Mouse (Mus musculus) hindbrain, embryonic 13.5 days (tissue): ENCODE measurements around the gene Rab1a. TPM values are rescaled to one million over a fixed set of nuclear protein-coding genes. Genes with fewer than 3 reads are reported as not detected.
"Not testable (repeated sequence)": the region's sequence is repeated elsewhere in the genome, so short reads cannot be mapped to it uniquely, and the experiment has no call there.

Source experiments
- ATAC-seq: fragments of 200-750 bp; cut with Nextera tagmentation; 2 replicates; pipeline ENCODE4 v1.8.0; 2017; ENCODE audit warnings: moderate TSS enrichment; ENCODE audit not compliant: low FRiP score
- H3K27ac ChIP-seq: fragments of 300-500 bp; sonication (generic); 2 replicates; pipeline ENCODE4 v1.5.1; 2015; ENCODE audit warnings: inconsistent platforms, mild to moderate bottlenecking, moderate library complexity
- H3K27me3 ChIP-seq: fragments of 300-500 bp; sonication (generic); 2 replicates; pipeline ENCODE4 v1.6.1; 2015; ENCODE audit warnings: mild to moderate bottlenecking, inconsistent platforms
- H3K36me3 ChIP-seq: fragments of 300-500 bp; sonication (generic); 2 replicates; pipeline ENCODE4 v1.6.1; 2015; ENCODE audit warnings: mild to moderate bottlenecking, inconsistent platforms
- H3K4me1 ChIP-seq: fragments of 300-500 bp; sonication (generic); replicated peaks from 2 replicates; pipeline ENCODE4 v1.6.1; 2015; ENCODE audit warnings: inconsistent platforms
- H3K4me2 ChIP-seq: fragments of 300-500 bp; sonication (generic); 2 replicates; pipeline ENCODE4 v1.6.1; 2015; ENCODE audit warnings: inconsistent platforms, mild to moderate bottlenecking, moderate library complexity
- H3K4me3 ChIP-seq: fragments of 300-500 bp; sonication (generic); 2 replicates; pipeline ENCODE4 v1.5.1; 2015; ENCODE audit warnings: mild to moderate bottlenecking, inconsistent platforms
- H3K9ac ChIP-seq: fragments of 300-500 bp; sonication (generic); 2 replicates; pipeline ENCODE4 v1.6.1; 2015; ENCODE audit warnings: mild to moderate bottlenecking, inconsistent platforms
- H3K9me3 ChIP-seq: fragments of 300-500 bp; sonication (generic); 2 replicates; pipeline ENCODE4 v1.6.1; 2016; ENCODE audit warnings: inconsistent platforms
- WGBS: fragments of 180-500 bp; shearing (Covaris S2); methylation state at CpG from one replicate; pipeline ENCODE4 v1.1.7; 2015; 5-methylcytosine and 5-hydroxymethylcytosine counted together
- polyA plus RNA-seq: library from polyadenylated mRNA; unstranded; fragments of >200 nt; fragmentation: Nextera tagmentation; extraction: Ambion mirVana; gene quantifications from 2 replicates; pipeline ENCODE4 v1.2.1, GENCODE M21; 2015

The Rab1a gene
- polyA plus RNA-seq, 1 experiment from 2014 or later = 313 TPM

DNA sequence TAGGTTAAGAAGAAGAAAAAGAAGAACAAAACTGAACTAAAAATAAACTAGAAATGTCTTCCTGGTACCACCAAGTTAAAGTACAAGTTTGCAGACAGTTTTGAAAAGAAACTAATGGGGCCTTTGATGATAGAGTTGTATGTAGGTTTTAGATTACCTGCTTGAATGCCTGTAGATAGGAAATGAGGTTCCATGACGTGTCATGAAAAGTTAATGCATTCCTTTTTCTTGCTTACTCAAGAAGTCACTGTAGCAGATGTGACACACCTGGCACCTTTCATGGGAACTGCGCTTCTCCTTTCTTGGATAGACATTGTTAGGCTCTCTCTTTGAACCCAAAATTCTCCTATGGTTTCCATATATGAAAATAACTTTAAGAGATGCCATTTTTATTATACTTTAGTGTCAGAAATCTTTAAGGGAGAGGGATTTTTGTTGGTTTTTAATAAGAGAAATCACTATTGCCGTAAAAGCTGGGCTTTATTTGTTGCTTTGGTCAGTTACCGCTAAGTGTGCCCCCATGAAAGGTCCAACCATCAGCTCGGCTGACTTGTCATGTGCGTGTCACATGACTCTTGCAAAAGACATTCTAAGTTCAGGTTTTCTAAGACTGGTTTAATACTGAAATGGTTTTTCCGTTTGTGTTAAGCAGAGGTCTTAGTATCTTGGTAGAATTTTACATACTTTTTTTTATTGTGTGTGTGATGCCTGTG is 1.2 kb downstream of the Rab1a start:
- H3K9ac ChIP-seq = peak overlapping the region; percentile 98
- no peaks in the 10 kb centered on the region for H3K36me3 ChIP-seq
- no peaks in the 10 kb centered on the region for H3K9me3 ChIP-seq
- H3K4me2 ChIP-seq = peak overlapping the region; percentile 85
- no peak for ATAC-seq
- peak overlapping the region; percentile 97 for H3K4me3 ChIP-seq
- H3K4me1 ChIP-seq = peaks cover 44% of the 10 kb centered on the region
- 59% methylated on average over 7 of the region's 7 CpGs for WGBS
- H3K27me3 ChIP-seq = no peaks in the 10 kb centered on the region
- H3K27ac ChIP-seq = no peak overlapping the region

DNA sequence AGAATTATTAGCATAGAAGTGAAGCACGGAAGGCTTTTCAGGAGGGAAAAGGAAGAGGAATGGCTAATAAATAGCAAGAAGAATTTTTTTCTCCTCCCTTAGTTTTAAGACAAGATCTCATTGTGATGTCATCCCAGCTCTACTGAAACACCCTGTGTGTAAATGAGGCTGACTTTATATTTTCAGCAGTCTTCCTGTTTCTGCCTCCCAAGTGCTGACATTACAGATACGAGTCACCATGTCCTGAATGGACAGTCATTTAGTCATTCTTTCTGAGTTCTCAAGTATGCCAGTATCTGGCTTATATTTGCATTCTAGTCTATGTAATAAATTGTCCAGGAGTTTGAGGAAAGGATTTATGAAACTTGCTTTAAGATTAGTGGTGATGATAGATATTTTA is 3.1 kb downstream of the Rab1a start:
- Histone ChIP-seq H3K27me3 (no peaks in the 10 kb centered on the region), H3K27ac (no peak overlapping the region), H3K9me3 (no peaks in the 10 kb centered on the region), H3K36me3 (no peaks in the 10 kb centered on the region), H3K4me2 (0 out of 2 replicates have a peak overlapping the region, but pooled peaks have one; percentile 2), H3K9ac (no peak overlapping the region), H3K4me1 (peaks cover 47% of the 10 kb centered on the region), H3K4me3 (no peak overlapping the region)
- 80% methylated on average over 2 of the region's 2 CpGs for WGBS
- no peak for ATAC-seq

DNA sequence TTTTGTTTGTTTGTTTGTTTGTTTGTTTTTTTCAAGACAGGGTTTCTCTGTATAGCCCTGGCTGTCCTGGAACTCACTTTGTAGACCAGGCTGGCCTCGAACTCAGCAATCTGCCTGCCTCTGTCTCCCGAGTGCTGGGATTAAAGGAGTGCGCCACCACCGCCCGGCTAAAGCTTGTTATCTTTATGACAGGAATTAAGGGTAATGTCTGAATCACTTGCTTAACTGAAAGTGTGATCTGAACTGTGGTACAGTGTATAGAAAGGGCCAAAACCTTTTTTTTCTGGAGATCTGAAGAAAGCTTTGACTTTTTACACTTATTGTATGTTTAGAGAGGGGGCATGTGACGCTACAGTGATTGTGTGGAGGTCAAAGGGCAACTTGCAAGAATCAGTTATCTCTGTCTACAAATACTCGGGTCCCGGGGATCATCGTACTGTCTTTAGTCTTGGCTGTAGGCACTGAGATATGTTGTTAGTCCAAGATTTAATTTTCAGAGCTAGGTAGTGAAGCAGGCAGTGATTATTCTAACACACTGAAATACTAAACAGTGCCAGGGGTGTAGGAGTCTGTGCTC is 3.7 kb downstream of the Rab1a start:
- no peaks in the 10 kb centered on the region for H3K36me3 ChIP-seq
- H3K9me3 ChIP-seq = no peaks in the 10 kb centered on the region
- no peaks in the 10 kb centered on the region for H3K27me3 ChIP-seq
- WGBS = 82% methylated on average over 9 of the region's 9 CpGs
- H3K9ac ChIP-seq = no peak overlapping the region
- H3K4me1 ChIP-seq = peaks cover 47% of the 10 kb centered on the region
- H3K4me3 ChIP-seq = no peak overlapping the region
- no peak overlapping the region for H3K27ac ChIP-seq
- no peak for ATAC-seq
- no peak overlapping the region for H3K4me2 ChIP-seq

DNA sequence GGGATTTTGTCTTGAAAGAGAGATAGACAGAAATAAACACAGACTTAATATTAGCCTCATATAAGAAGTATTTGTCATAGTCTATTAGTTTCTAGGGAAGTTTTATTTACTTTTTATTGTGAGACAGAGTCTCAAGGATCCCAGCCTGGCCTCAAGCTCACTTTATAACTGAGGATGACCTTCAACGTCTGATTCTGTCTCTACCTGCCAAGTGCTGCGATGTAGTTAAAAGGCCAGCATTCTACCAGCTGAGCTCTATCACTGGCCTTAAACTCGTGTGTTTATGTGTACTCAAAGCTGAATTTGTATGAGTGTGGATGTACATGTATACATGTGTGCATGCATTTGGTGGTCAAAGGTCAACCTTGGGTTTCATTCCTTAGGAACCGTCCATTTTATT is 4.3 kb downstream of the Rab1a start:
- H3K9ac ChIP-seq = no peak overlapping the region
- peaks cover 49% of the 10 kb centered on the region for H3K4me1 ChIP-seq
- H3K9me3 ChIP-seq = no peaks in the 10 kb centered on the region
- ATAC-seq = no peak
- no peak overlapping the region for H3K4me2 ChIP-seq
- H3K27me3 ChIP-seq = no peaks in the 10 kb centered on the region
- 90% methylated on average over 4 of the region's 4 CpGs for WGBS
- H3K4me3 ChIP-seq = no peak overlapping the region
- no peak overlapping the region for H3K27ac ChIP-seq
- no peaks in the 10 kb centered on the region for H3K36me3 ChIP-seq

DNA sequence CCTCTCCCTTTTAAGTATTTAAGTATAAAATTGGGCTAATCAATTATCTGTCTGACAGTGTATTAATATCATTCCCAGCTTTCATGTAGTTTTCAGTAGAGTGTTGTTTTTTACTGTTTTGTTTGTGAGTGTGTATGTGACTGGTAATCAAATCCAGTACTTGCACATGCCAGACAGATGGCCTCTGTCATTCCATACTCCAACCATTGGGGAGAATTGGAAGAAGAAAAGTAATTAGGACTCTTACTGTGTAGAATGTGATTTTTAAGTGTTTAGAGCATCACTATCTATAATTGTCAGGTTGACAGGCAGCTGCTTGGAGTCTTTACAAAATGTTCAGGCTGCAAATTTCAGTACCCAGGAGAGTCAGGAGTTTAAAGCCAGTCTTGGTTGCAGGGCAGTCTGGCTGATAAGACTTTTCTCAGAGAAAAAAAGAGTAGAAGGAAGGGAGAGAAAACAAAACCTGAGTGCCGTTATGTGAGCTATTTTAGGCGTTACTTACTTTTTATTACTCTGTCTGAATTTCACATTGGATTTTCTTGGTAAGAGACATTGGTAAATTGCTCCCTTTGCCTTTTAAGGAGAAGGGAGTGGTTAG is 5.5 kb downstream of the Rab1a start:
- ATAC-seq = no peak
- Histone ChIP-seq H3K4me1 (peaks cover 56% of the 10 kb centered on the region), H3K27me3 (no peaks in the 10 kb centered on the region), H3K9ac (no peak overlapping the region), H3K4me2 (no peak overlapping the region), H3K27ac (no peak overlapping the region), H3K4me3 (no peak overlapping the region), H3K9me3 (no peaks in the 10 kb centered on the region), H3K36me3 (no peaks in the 10 kb centered on the region)
- WGBS = 85% methylated on average over 2 of the region's 2 CpGs

DNA sequence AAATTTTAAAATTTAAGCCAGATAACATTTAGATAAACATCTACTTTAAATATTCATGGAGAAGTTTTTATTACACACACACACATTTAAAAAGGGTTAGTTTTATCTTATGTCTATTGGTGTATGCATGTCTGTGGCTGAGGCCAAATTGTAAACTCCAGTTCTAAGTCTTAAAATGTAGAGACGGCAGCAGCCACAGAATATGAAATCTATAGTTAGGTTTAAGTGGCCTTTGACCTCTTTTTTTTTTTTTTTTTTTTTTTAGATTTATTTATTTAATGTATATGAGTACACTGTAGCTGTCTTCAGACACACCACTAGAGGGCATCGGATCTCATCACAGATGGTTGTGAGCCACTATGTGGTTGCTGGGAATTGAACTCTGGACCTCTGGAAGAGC is 6.4 kb downstream of the Rab1a start:
- Histone ChIP-seq H3K27ac (no peak overlapping the region), H3K4me1 (peaks cover 53% of the 10 kb centered on the region), H3K36me3 (no peaks in the 10 kb centered on the region), H3K4me2 (no peak overlapping the region), H3K9me3 (no peaks in the 10 kb centered on the region), H3K9ac (no peak overlapping the region), H3K27me3 (no peaks in the 10 kb centered on the region), H3K4me3 (no peak overlapping the region)
- 86% methylated on average over 2 of the region's 2 CpGs for WGBS
- no peak for ATAC-seq

DNA sequence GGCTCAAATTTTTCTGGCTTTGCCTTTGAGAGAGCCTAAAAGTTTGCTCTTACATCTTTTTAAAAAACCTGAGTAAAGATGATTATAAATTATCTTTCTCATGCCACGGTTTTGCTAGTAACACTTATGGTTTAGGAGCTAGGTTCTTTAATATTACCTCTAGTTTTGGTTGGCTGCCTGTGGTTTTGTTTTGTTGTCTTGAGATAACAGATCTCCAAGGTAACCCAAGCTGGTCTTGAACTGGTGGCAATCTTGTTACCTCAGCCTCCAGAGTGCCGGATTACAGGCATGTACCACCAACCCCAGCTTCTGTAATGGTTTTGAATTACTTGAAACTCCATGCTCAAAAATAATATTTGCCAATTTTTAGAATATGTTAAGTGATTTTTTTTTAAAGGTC is 10.6 kb downstream of the Rab1a start:
- H3K4me3 ChIP-seq = no peak overlapping the region
- no peak overlapping the region for H3K4me2 ChIP-seq
- no peak overlapping the region for H3K27ac ChIP-seq
- no peak for ATAC-seq
- peaks cover 19% of the 10 kb centered on the region for H3K4me1 ChIP-seq
- H3K36me3 ChIP-seq = peaks cover 11% of the 10 kb centered on the region
- WGBS = 84% methylated on average over 2 of the region's 2 CpGs
- H3K27me3 ChIP-seq = no peaks in the 10 kb centered on the region
- H3K9me3 ChIP-seq = no peaks in the 10 kb centered on the region
- no peak overlapping the region for H3K9ac ChIP-seq

DNA sequence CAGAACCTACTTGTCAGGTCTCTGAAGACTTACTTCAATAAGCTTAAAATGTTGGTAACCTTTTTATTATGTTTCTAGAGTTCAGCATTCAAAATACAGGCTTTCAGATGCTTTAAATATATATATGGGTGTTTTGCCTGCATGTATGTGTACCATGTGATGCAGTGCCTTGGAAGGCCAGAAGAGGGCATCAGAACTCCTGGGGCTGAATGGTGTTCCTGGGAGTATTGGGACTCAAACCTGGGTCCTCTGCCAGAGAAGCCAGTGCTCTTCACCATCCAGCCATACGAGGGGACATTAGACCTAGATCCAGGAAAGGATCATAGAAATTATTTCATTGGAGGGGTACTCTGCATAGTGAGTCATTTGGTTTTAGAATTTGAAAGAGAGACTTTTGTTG is 13.5 kb downstream of the Rab1a start:
- WGBS = 100% methylated on average over 1 of the region's 1 CpGs
- Histone ChIP-seq H3K27me3 (no peaks in the 10 kb centered on the region), H3K27ac (no peak overlapping the region), H3K9me3 (no peaks in the 10 kb centered on the region), H3K36me3 (peaks cover 35% of the 10 kb centered on the region), H3K4me1 (peaks cover 14% of the 10 kb centered on the region), H3K4me2 (no peak overlapping the region), H3K4me3 (no peak overlapping the region), H3K9ac (no peak overlapping the region)
- ATAC-seq = no peak

DNA sequence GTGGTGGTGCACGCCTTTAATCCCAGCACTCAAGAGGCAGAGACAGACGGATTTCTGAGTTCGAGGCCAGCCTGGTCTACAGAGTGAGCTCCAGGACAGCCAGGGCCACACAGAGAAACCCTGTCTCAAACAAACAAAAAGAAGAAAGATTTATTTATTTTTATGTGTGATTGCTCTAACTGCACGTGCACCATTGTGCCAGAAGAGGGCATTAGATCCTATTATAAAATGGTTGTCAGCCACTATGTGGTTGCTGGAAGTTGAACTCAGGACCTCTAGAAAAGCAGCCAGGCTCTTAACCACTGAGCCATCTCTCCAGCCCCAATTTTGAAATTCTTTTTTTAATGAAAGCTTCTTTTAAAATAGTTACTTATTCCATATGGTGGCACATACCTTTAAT is 15.2 kb downstream of the Rab1a start:
- Histone ChIP-seq H3K36me3 (peaks cover 44% of the 10 kb centered on the region), H3K27me3 (no peaks in the 10 kb centered on the region), H3K4me2 (no peak overlapping the region), H3K27ac (no peak overlapping the region), H3K9ac (no peak overlapping the region), H3K4me3 (no peak overlapping the region), H3K9me3 (no peaks in the 10 kb centered on the region), H3K4me1 (peaks cover 5% of the 10 kb centered on the region; the same call in 1 of the 2 replicates)
- 91% methylated on average over 4 of the region's 4 CpGs for WGBS
- ATAC-seq = no peak

DNA sequence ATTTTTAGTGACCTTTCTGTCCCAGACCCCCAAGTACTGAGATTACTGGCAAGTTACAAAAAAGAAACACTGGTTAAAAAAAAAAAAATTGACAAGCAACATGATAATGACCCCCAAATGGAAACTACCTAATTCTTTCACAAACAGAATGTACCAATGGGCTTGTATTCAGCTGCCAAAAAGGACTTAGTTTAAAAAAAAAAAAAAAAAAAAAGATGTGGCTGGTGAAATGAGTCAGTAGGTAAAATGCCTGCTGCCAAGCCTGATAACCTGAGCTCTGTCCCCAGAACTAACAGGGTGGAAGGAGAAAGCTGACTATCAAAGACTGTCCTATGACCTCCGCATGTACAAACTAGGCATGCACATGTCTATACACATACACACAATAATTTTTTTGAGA is 16.0 kb downstream of the Rab1a start:
- Histone ChIP-seq H3K4me2 (no peak overlapping the region), H3K4me3 (no peak overlapping the region), H3K36me3 (peaks cover 48% of the 10 kb centered on the region), H3K27me3 (no peaks in the 10 kb centered on the region), H3K9me3 (no peaks in the 10 kb centered on the region), H3K4me1 (peaks cover 5% of the 10 kb centered on the region; the same call in 1 of the 2 replicates), H3K27ac (no peak overlapping the region), H3K9ac (no peak overlapping the region)
- 92% methylated on average over 1 of the region's 1 CpGs for WGBS
- no peak for ATAC-seq

DNA sequence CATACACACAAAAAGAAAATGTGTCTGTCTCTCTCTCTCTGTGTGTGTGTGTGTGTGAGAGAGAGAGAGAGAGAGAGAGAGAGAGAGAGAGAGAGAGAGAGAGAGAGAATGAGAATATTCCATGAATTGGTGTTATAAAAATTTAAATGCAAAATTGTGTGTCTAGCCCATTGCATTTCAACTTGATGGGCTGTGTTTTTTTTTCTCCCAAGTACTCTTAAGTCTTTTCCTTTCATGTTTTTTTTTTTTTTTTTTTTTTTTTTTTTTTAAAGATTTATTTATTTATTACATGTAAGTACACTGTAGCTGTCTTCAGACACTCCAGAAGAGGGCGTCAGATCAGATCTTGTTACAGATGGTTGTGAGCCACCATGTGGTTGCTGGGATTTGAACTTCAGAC is 20.4 kb downstream of the Rab1a start:
- not testable (repeated sequence) for H3K4me1 ChIP-seq, H3K9ac ChIP-seq, H3K27ac ChIP-seq, H3K4me2 ChIP-seq, H3K4me3 ChIP-seq, H3K9me3 ChIP-seq, H3K27me3 ChIP-seq, ATAC-seq
- no CpG with 5 or more reads among the region's 1 CpGs for WGBS
- peaks cover 71% of the 10 kb centered on the region for H3K36me3 ChIP-seq

DNA sequence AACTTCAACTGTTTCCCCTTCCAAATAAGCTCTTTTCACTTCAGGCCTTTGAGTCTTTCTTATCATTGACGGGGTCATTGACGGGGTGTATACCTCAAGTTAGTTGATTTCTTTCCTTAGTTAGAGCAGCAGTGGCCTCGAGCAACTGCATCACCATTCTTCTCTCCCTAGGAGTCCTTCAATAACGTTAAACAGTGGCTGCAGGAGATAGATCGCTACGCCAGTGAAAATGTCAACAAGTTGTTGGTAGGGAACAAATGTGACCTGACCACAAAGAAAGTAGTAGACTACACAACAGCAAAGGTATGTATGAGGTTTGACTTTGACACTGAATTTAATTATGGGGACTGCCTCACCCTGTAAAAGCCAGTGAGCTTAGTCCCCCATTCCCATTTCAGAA is 23.0 kb downstream of the Rab1a start:
- whole genome bisulfite sequencing = 82% methylated on average over 6 of the region's 6 CpGs
- no peak for ATAC-seq

DNA sequence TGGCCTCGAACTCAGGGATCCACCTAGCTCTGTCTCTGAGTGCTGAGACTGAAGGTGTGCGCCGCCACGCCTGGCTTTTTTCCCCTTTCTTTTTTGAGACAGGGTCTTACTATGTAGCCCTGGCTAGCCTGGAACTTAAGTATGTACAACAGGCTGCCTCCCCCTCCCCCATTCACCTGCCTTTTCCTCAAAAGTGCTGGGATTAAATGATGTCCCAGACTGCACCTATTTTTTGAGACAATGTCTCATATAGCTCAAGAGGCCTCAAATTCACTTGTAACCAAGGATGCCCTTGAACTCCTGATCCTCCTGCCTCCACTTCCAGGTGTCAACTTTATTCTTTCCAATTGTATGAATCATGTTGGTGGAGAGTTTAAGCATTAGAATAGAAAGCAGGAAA is 24.7 kb downstream of the Rab1a start:
- 93% methylated on average over 4 of the region's 4 CpGs for WGBS
- H3K9ac ChIP-seq = no peak overlapping the region
- no peaks in the 10 kb centered on the region for H3K27me3 ChIP-seq
- H3K9me3 ChIP-seq = no peaks in the 10 kb centered on the region
- H3K27ac ChIP-seq = no peak overlapping the region
- H3K36me3 ChIP-seq = peaks cover 70% of the 10 kb centered on the region
- H3K4me2 ChIP-seq = no peak overlapping the region
- no peak for ATAC-seq
- no peak overlapping the region for H3K4me3 ChIP-seq
- H3K4me1 ChIP-seq = no peaks in the 10 kb centered on the region

More for the DNA sequence above, 23.0 kb downstream of the Rab1a start:
- H3K4me3 ChIP-seq = no peak overlapping the region
- no peak overlapping the region for H3K4me2 ChIP-seq
- H3K36me3 ChIP-seq = peaks cover 62% of the 10 kb centered on the region
- no peak overlapping the region for H3K27ac ChIP-seq
- H3K4me1 ChIP-seq = no peaks in the 10 kb centered on the region
- no peak overlapping the region for H3K9ac ChIP-seq
- no peaks in the 10 kb centered on the region for H3K9me3 ChIP-seq
- H3K27me3 ChIP-seq = no peaks in the 10 kb centered on the region
